Mouse (Mus musculus): ENCODE results near the gene Ston1.

GRCm38 (mm10) chr17:88630554-88630948 lies 33.1 kb downstream of the Ston1 start:
- TF ChIP-seq CTCF (IDR thresholded peaks at IDR 0.05; ENCODE audit: borderline replicate concordance, insufficient read depth, low read length) (no peak), POLR2A (IDR thresholded peaks at IDR 0.05; ENCODE audit: low read depth, low read length) (no peak)
